10 mouse cellular contexts compared by ENCODE assay signal in the genomic region with DNA sequence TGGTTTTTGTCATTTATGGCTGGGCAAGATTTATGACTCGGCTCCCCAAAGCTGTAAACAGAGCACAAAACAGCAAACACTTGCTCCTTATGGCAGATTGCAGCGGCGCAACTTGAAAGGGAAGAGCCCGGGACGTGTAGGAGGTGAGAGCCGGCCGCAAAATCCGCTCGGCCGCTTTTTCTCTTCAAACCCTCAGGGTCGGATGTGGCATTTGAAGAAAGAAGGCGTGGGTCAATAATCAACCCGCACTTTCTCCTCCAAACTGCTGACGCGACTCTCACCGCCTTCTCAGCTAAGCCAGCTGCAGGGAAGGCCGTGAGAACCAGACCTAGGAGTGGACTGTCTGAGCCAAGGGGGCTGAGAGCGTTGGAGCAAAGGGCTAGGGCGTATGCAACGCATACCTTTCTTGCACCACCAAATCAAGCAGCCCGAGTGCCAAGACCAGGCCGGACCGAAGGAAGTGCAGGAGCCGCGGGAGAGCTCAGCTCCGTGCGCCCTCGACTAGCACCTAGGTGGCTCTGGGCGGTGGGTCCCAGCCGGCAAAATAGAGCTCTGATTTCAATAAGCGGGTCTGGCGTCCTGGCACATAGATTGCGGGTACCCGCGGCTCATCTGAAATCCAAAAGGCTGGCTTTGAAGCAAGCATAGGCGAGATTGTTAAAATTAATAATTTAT. TPM values are rescaled to one million over a fixed set of nuclear protein-coding genes. Genes with fewer than 3 reads are reported as not detected.
DNase-seq lines count a peak whose midpoint lies in the region; ATAC-seq and TF ChIP-seq lines count a peak whose summit lies in the region.
"Had no signal": no experiment of that assay in that cellular context is flagged by ENCODE, and none has a peak within 500 bp of the region (broad histone marks: within the 10 kb centered on the region; RNA-seq: fewer than 3 reads in every experiment).

5730596B20Rik (plus strand) TSS at position 438 of the 675 bp plus-strand sequence.

- H3K9me3 ChIP-seq in heart, embryonic 13.5 days: no peaks in the 10 kb centered on the region
- no peaks in the 10 kb centered on the region for H3K9me3 ChIP-seq in kidney, postnatal 0 days (replicated peaks; ENCODE audit: low read length)
- no peaks in the 10 kb centered on the region for H3K9me3 ChIP-seq in neural tube, embryonic 12.5 days

- peak within 1 kb of the TSS; percentile 86 for H3K27ac ChIP-seq in heart, embryonic 13.5 days (replicated peaks)
- H3K27ac ChIP-seq in embryonic fibroblast, embryonic 13.5 days (ENCODE audit: insufficient read depth, low read length): peak within 1 kb of the TSS; percentile 81
- peak within 1 kb of the TSS; percentile 96 for H3K27ac ChIP-seq in kidney, postnatal 0 days
- H3K27ac ChIP-seq in neural tube, embryonic 12.5 days: peak within 1 kb of the TSS; percentile 100

- 2% methylated on average over 36 of the region's 36 CpGs for WGBS in heart, embryonic 13.5 days
- 4% methylated on average over 36 of the region's 36 CpGs for WGBS in kidney, postnatal 0 days
- under 1% methylated on average over 36 of the region's 36 CpGs for whole genome bisulfite sequencing in neural tube, embryonic 12.5 days

- intact Hi-C loops in heart, postnatal 25 days (cut with DNase I): no loop called here

- peaks cover 7% of the 10 kb centered on the region for H3K4me1 ChIP-seq in heart, embryonic 13.5 days
- H3K4me1 ChIP-seq in embryonic fibroblast, embryonic 13.5 days (ENCODE audit: control insufficient read depth, insufficient read depth, low read length): peaks cover 2% of the 10 kb centered on the region; the same call in 1 of the 2 replicates
- H3K4me1 ChIP-seq in kidney, postnatal 0 days (replicated peaks; ENCODE audit: insufficient read depth, low read length): peaks cover 46% of the 10 kb centered on the region
- H3K4me1 ChIP-seq in neural tube, embryonic 12.5 days: peaks cover 83% of the 10 kb centered on the region

- peak; percentile 37; the same call in 1 of the 2 replicates for TF ChIP-seq POLR2A in embryonic fibroblast, embryonic 13.5 days (IDR thresholded peaks at IDR 0.05; ENCODE audit: low read depth, low read length)

- peak within 1 kb of the TSS; percentile 79 for H3K9ac ChIP-seq in heart, embryonic 13.5 days
- peak within 1 kb of the TSS; percentile 88 for H3K9ac ChIP-seq in kidney, postnatal 0 days (ENCODE audit: low read depth, low read length)
- peak within 1 kb of the TSS; percentile 93 for H3K9ac ChIP-seq in neural tube, embryonic 12.5 days

- no peak for TF ChIP-seq CTCF in embryonic fibroblast, embryonic 13.5 days (IDR thresholded peaks at IDR 0.05; ENCODE audit: borderline replicate concordance, insufficient read depth, low read length)
- no peak for TF ChIP-seq CTCF in kidney, postnatal 0 days (IDR thresholded peaks at IDR 0.05; ENCODE audit: low read depth)

- H3K4me2 ChIP-seq in heart, embryonic 13.5 days: peak within 1 kb of the TSS; percentile 50
- peak within 1 kb of the TSS; percentile 81 for H3K4me2 ChIP-seq in kidney, postnatal 0 days (ENCODE audit: low read length)
- peak within 1 kb of the TSS; percentile 99 for H3K4me2 ChIP-seq in neural tube, embryonic 12.5 days (replicated peaks)
- H3K4me2 ChIP-seq: midbrain, embryonic 11.5 days had no signal

- DNase-seq in heart, postnatal 25 days (ENCODE audit: low spot score): no peak
- peak; percentile 93 for DNase-seq in kidney, postnatal 0 days (ENCODE audit: low spot score)
- no peak for DNase-seq in left cerebral cortex, adult 8-10 months (ENCODE audit: low spot score in 2 of 2)
- DNase-seq in thymus, postnatal 36 days: no peak
- no peak for DNase-seq in gastrocnemius, postnatal 10 days

- no peaks in the 10 kb centered on the region for H3K36me3 ChIP-seq in heart, embryonic 13.5 days
- 0 out of 2 replicates have a peak, but pooled peaks cover 3% of the 10 kb centered on the region for H3K36me3 ChIP-seq in kidney, postnatal 0 days (ENCODE audit: insufficient read depth, low read length)
- peaks cover 15% of the 10 kb centered on the region for H3K36me3 ChIP-seq in neural tube, embryonic 12.5 days

- peaks cover 99% of the 10 kb centered on the region for H3K27me3 ChIP-seq in heart, embryonic 13.5 days (replicated peaks)
- no peaks in the 10 kb centered on the region for H3K27me3 ChIP-seq in kidney, postnatal 0 days (ENCODE audit: insufficient read depth, low read length)
- H3K27me3 ChIP-seq in neural tube, embryonic 12.5 days (replicated peaks): no peaks in the 10 kb centered on the region

- no peak for ATAC-seq in heart, embryonic 13.5 days (ENCODE audit: extremely low read depth, insufficient number of reproducible peaks, low FRiP score, low TSS enrichment)
- ATAC-seq in kidney, postnatal 0 days (replicated peaks; ENCODE audit: low FRiP score, low read depth): peak; percentile 50
- ATAC-seq in neural tube, embryonic 12.5 days (ENCODE audit: low FRiP score, low read depth): peak; percentile 38

- peak within 1 kb of the TSS; percentile 52 for H3K4me3 ChIP-seq in heart, embryonic 13.5 days
- H3K4me3 ChIP-seq in embryonic fibroblast, embryonic 13.5 days (ENCODE audit: insufficient read depth, low read length): peak within 1 kb of the TSS; percentile 48
- peak within 1 kb of the TSS; percentile 66 for H3K4me3 ChIP-seq in kidney, postnatal 0 days (replicated peaks; ENCODE audit: low read depth, low read length)
- peak within 1 kb of the TSS; percentile 78 for H3K4me3 ChIP-seq in neural tube, embryonic 12.5 days

RNA-seq across cellular contexts. Expression of gene 5730596B20Rik, which starts in this region (rescaled TPM):
- 0.15 and 0.33 TPM in 2 replicates for polyA plus RNA-seq in heart, embryonic 13.5 days (2015; fragmentation: Nextera tagmentation; extraction: Ambion mirVana)
- not detected for total RNA-seq in heart, postnatal 25 days (2021)
- 0.23 TPM in 1 of 2 replicates, not detected in the other for polyA plus RNA-seq in embryonic fibroblast, embryonic 13.5 days (2011; ENCODE audit: insufficient read length, low read depth, missing spikeins)
- polyA plus RNA-seq in kidney, postnatal 0 days (2015; fragmentation: Nextera tagmentation; extraction: Ambion mirVana): 1.3 TPM in 2 replicates
- 6.4 and 7.0 TPM in 2 replicates for polyA plus RNA-seq in neural tube, embryonic 12.5 days (2016; fragmentation: Nextera tagmentation; extraction: Ambion mirVana)
- total RNA-seq in left cerebral cortex, adult 8-10 months (2022): not detected
- under 1 TPM; 0.12 to 0.25 TPM for total RNA-seq in gastrocnemius, postnatal 10 days (2021)
- total RNA-seq: MEL had no signal
- polyA plus RNA-seq: midbrain, embryonic 11.5 days had no signal
